8 mouse cellular contexts compared by ENCODE assay signal in genomic region chr11:117656077-117656401, GRCm38 (mm10). TPM values are rescaled to one million over a fixed set of nuclear protein-coding genes. Genes with fewer than 3 reads are reported as not detected.
DNase-seq lines count a peak whose midpoint lies in the region; ATAC-seq and TF ChIP-seq lines count a peak whose summit lies in the region.

No protein-coding gene starts in this region.

- peak overlapping the region; percentile 66 for H3K4me2 ChIP-seq in neural tube, embryonic 11.5 days (ENCODE audit: low read depth)
- peak overlapping the region; percentile 76 for H3K4me2 ChIP-seq in limb, embryonic 13.5 days (replicated peaks)
- H3K4me2 ChIP-seq in stomach, embryonic 14.5 days (replicated peaks; ENCODE audit: low read depth, low read length): peak overlapping the region; percentile 74

- TF ChIP-seq CTCF in cerebellum, adult 2 months (IDR thresholded peaks at IDR 0.05; ENCODE audit: borderline replicate concordance, insufficient read depth, low read depth, low read length): no peak

- TF ChIP-seq POLR2A in cerebellum, adult 2 months (IDR thresholded peaks at IDR 0.05; ENCODE audit: borderline replicate concordance, insufficient read depth, low read length): no peak

- peak overlapping the region; percentile 91 for H3K4me3 ChIP-seq in cerebellum, adult 2 months (replicated peaks; ENCODE audit: insufficient read depth, low read depth, low read length)
- peak overlapping the region; percentile 97 for H3K4me3 ChIP-seq in neural tube, embryonic 11.5 days (ENCODE audit: low read depth, low read length)
- H3K4me3 ChIP-seq in limb, embryonic 13.5 days: peak overlapping the region; percentile 93
- H3K4me3 ChIP-seq in stomach, embryonic 14.5 days (ENCODE audit: low read depth, low read length): peak overlapping the region; percentile 82

- no peaks in the 10 kb centered on the region for H3K27me3 ChIP-seq in cerebellum, adult 2 months (ENCODE audit: control insufficient read depth, insufficient read depth, low read length)
- no peaks in the 10 kb centered on the region; the same call in 1 of the 2 replicates for H3K27me3 ChIP-seq in neural tube, embryonic 11.5 days (ENCODE audit: control insufficient read depth, insufficient read depth, low read length)
- no peaks in the 10 kb centered on the region for H3K27me3 ChIP-seq in limb, embryonic 13.5 days
- no peaks in the 10 kb centered on the region for H3K27me3 ChIP-seq in stomach, embryonic 14.5 days (ENCODE audit: control insufficient read depth, insufficient read depth, low read length)

- 6% methylated on average over 10 of the region's 10 CpGs for WGBS in cerebellum, adult 2 months
- WGBS in neural tube, embryonic 11.5 days: 6% methylated on average over 10 of the region's 10 CpGs
- WGBS in limb, embryonic 13.5 days: 6% methylated on average over 10 of the region's 10 CpGs
- WGBS in stomach, embryonic 14.5 days: 8% methylated on average over 10 of the region's 10 CpGs

- H3K9me3 ChIP-seq in neural tube, embryonic 11.5 days (ENCODE audit: control insufficient read depth, low read length): no peaks in the 10 kb centered on the region
- no peaks in the 10 kb centered on the region for H3K9me3 ChIP-seq in limb, embryonic 13.5 days
- H3K9me3 ChIP-seq in stomach, embryonic 14.5 days (ENCODE audit: control insufficient read depth, low read depth, low read length): no peaks in the 10 kb centered on the region

- H3K9ac ChIP-seq in neural tube, embryonic 11.5 days (ENCODE audit: low read length): peak overlapping the region; percentile 98
- H3K9ac ChIP-seq in limb, embryonic 13.5 days: peak overlapping the region; percentile 97
- peak overlapping the region; percentile 96 for H3K9ac ChIP-seq in stomach, embryonic 14.5 days (replicated peaks; ENCODE audit: low read depth, low read length)

- ATAC-seq in neural tube, embryonic 11.5 days (ENCODE audit: insufficient read depth, low FRiP score, low TSS enrichment): no peak
- ATAC-seq in limb, embryonic 13.5 days (ENCODE audit: low FRiP score, low read depth): no peak
- no peak for ATAC-seq in stomach, embryonic 14.5 days (ENCODE audit: insufficient number of reproducible peaks, insufficient read depth, low FRiP score, low read depth)

- H3K27ac ChIP-seq in cerebellum, adult 2 months (ENCODE audit: insufficient read depth, low read length): peak overlapping the region; percentile 88; the same call in 1 of the 2 replicates
- peak overlapping the region; percentile 95; the same call in 1 of the 2 replicates for H3K27ac ChIP-seq in neural tube, embryonic 11.5 days (ENCODE audit: low read depth, low read length)
- peak overlapping the region; percentile 95; the same call in 1 of the 2 replicates for H3K27ac ChIP-seq in limb, embryonic 13.5 days
- H3K27ac ChIP-seq in stomach, embryonic 14.5 days (ENCODE audit: low read length): no peak overlapping the region

- no peak for DNase-seq in cerebellum, adult 2 months
- no peak for DNase-seq in cerebellum, adult 11-12 months
- DNase-seq in neural tube, embryonic 11.5 days (ENCODE audit: low spot score): no peak
- no peak for DNase-seq in neural tube, embryonic 10.5 days (ENCODE audit: extremely low spot score, low spot score)
- DNase-seq in thymus, postnatal 25 days: no peak
- no peak for DNase-seq in spleen, postnatal 4 days (ENCODE audit: low spot score in 2 of 2)

- peaks cover 7% of the 10 kb centered on the region for H3K4me1 ChIP-seq in cerebellum, adult 2 months (ENCODE audit: control insufficient read depth, insufficient read depth, low read length)
- H3K4me1 ChIP-seq in neural tube, embryonic 11.5 days (ENCODE audit: control insufficient read depth, insufficient read depth, low read length): peaks cover 19% of the 10 kb centered on the region
- peaks cover 37% of the 10 kb centered on the region for H3K4me1 ChIP-seq in limb, embryonic 13.5 days
- H3K4me1 ChIP-seq in stomach, embryonic 14.5 days (ENCODE audit: control insufficient read depth, insufficient read depth, low read length): peaks cover 25% of the 10 kb centered on the region

- no peaks in the 10 kb centered on the region for H3K36me3 ChIP-seq in neural tube, embryonic 11.5 days (ENCODE audit: control insufficient read depth, insufficient read depth, low read length)
- H3K36me3 ChIP-seq in limb, embryonic 13.5 days: no peaks in the 10 kb centered on the region
- no peaks in the 10 kb centered on the region for H3K36me3 ChIP-seq in stomach, embryonic 14.5 days (ENCODE audit: control insufficient read depth, insufficient read depth, low read length)

RNA-seq across cellular contexts. Expression of gene Tnrc6c, which starts 1.9 kb away (rescaled TPM):
- 43.8 and 52.1 TPM in 2 replicates for polyA plus RNA-seq in cerebellum, adult 2 months (2012; rRNA removed)
- 17.1 and 18.2 TPM in 2 replicates for polyA plus RNA-seq in neural tube, embryonic 11.5 days (2014; fragmentation: Nextera tagmentation; extraction: Ambion mirVana)
- 19.3 and 19.6 TPM in 2 replicates for polyA plus RNA-seq in limb, embryonic 13.5 days (2015; fragmentation: Nextera tagmentation; extraction: Ambion mirVana)
- polyA plus RNA-seq in stomach, embryonic 14.5 days (2014; fragmentation: Nextera tagmentation; extraction: Ambion mirVana): 15.5 TPM in 2 replicates
